Mouse (Mus musculus) right cerebral cortex, postnatal 10 days (tissue): ENCODE results near the gene Gm14296.
"Not testable (repeated sequence)": the region's sequence is repeated elsewhere in the genome, so short reads cannot be mapped to it uniquely, and the experiment has no call there.

Source experiments
- DNase-seq, 2 experiments: peaks; one replicate each; pipeline ENCODE4 v3.0.0; 2021; ENCODE audit warnings: low spot score in 2 of 2

The Gm14296 gene

DNA sequence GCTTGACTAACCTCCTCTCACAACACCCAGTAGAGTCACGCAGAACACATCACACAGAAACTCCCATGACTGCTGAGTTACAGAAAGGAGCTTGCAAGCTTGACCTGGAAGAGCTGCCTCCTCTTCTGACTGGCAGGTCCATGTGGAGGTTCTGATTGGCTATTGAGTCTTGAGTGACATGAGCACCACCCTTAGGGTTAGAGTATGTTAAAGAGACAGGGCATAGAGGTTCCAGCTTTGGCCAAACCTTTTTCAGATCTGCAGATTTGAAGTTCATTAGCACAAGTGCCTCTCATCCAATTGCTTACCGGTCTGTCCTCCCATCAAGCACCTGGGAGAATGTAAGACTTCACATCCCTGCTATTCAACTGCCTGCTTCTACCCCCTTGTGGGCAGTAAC lies at the start of gene Gm14296:
Gene Gm14296 (minus strand): TSS at position 101 of the 400 bp plus-strand sequence.
- not testable (repeated sequence) for DNase-seq

DNA sequence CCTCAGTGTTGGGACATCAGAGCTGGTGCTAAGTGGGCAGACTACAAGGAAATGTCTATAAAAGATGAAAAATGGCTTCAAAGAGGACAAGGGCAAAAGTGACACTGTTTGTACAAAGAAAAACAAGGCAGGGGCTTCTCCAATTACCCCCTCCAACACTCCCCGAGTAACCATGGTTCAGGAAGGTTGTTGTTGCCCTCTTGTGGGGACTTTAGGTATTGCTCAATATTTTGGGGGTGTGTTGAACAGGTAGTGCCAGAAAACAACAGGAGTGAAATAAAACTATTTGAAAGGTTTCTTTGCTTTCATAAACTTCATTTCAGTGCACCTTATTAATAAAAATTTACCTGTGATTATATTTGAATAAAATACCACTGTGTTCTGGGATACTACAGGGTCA lies 22.1 kb downstream of the Gm14296 start:
- not testable (repeated sequence) for DNase-seq
